28 mouse cellular contexts compared by ENCODE assay signal in the genomic region with DNA sequence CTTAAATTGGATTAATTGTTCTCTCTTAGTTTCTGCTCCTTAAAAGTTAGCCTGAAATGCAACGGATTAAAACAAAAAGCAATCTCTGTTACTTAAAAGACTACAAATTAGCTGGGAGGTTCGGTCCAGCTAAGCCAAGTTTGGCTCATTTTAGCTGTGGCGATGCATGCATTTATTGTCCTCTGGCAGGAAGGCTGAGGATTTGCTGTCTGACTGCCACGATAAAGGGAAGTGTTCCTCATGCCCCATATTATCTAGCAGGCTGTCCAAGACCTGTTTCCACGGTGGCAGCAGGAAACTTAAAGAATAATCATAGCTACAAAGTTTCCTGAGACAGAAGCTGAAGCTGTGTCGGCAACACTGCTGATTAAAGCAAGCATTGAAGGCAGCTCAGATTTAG.
DNase-seq lines count a peak whose midpoint lies in the region; ATAC-seq lines count a peak whose summit lies in the region.
"Had no signal": no experiment of that assay in that cellular context is flagged by ENCODE, and none has a peak within 500 bp of the region (broad histone marks: within the 10 kb centered on the region; RNA-seq: fewer than 3 reads in every experiment).

No protein-coding gene starts in this region.

- H3K9me3 ChIP-seq in midbrain, embryonic 15.5 days, result no peaks in the 10 kb centered on the region
- no peaks in the 10 kb centered on the region for H3K9me3 ChIP-seq in midbrain, embryonic 10.5 days (replicated peaks)
- H3K9me3 ChIP-seq: embryonic facial prominence, embryonic 10.5 days; embryonic facial prominence, embryonic 15.5 days; forebrain, embryonic 13.5 days; heart, embryonic 13.5 days; intestine, embryonic 15.5 days; neural tube, embryonic 13.5 days had no signal

- WGBS in midbrain, embryonic 15.5 days, result 31% methylated on average over 6 of the region's 6 CpGs
- WGBS in midbrain, embryonic 10.5 days, result 71% methylated on average over 6 of the region's 6 CpGs

- no peak overlapping the region for H3K4me3 ChIP-seq in midbrain, embryonic 15.5 days
- H3K4me3 ChIP-seq in midbrain, embryonic 10.5 days, result no peak overlapping the region
- H3K4me3 ChIP-seq: embryonic facial prominence, embryonic 10.5 days; embryonic facial prominence, embryonic 15.5 days; forebrain, embryonic 13.5 days; heart, embryonic 13.5 days; intestine, embryonic 15.5 days; neural tube, embryonic 13.5 days had no signal

- H3K27ac ChIP-seq in midbrain, embryonic 15.5 days, result 0 out of 2 replicates have a peak overlapping the region, but pooled peaks have one; percentile 34
- no peak overlapping the region for H3K27ac ChIP-seq in midbrain, embryonic 10.5 days (replicated peaks)
- H3K27ac ChIP-seq: embryonic facial prominence, embryonic 10.5 days; embryonic facial prominence, embryonic 15.5 days; forebrain, embryonic 13.5 days; heart, embryonic 13.5 days; intestine, embryonic 15.5 days; liver, embryonic 14.5 days; neural tube, embryonic 13.5 days had no signal

- DNase-seq in cerebellum, adult 11-12 months, result peak; percentile 37
- DNase-seq in cerebellum, adult 11 months, result no peak
- DNase-seq in midbrain, embryonic 10.5 days (ENCODE audit: low spot score), result no peak
- DNase-seq in cerebellum, adult 9-10 months, result peak; percentile 64
- peak; percentile 23 for DNase-seq in retina, postnatal 1 day
- DNase-seq in ovary, postnatal 10 days (ENCODE audit: low spot score), result no peak
- DNase-seq: adrenal gland, postnatal 10 days; heart, postnatal 10 days; kidney, adult 2 months; kidney, postnatal 36 days; layer of hippocampus, postnatal 36 days; liver; lung, adult 2 months; lung, postnatal 10 days; spleen, adult 18-20 months; thymus, postnatal 14 days had no signal

- H3K36me3 ChIP-seq in midbrain, embryonic 15.5 days (replicated peaks), result no peaks in the 10 kb centered on the region
- no peaks in the 10 kb centered on the region for H3K36me3 ChIP-seq in midbrain, embryonic 10.5 days
- H3K36me3 ChIP-seq: embryonic facial prominence, embryonic 10.5 days; embryonic facial prominence, embryonic 15.5 days; G1E; heart, embryonic 13.5 days; intestine, embryonic 15.5 days; neural tube, embryonic 13.5 days had no signal

- 0 out of 2 replicates have a peak, but pooled peaks cover 3% of the 10 kb centered on the region for H3K4me1 ChIP-seq in midbrain, embryonic 15.5 days
- no peaks in the 10 kb centered on the region for H3K4me1 ChIP-seq in midbrain, embryonic 10.5 days
- H3K4me1 ChIP-seq: embryonic facial prominence, embryonic 10.5 days; embryonic facial prominence, embryonic 15.5 days; forebrain, embryonic 13.5 days; heart, embryonic 13.5 days; intestine, embryonic 15.5 days had no signal

- ATAC-seq in midbrain, embryonic 15.5 days (replicated peaks), result no peak
- no peak for ATAC-seq in erythroblast, adult 5-6 weeks (replicated peaks; ENCODE audit: low FRiP score, poor library complexity, severe bottlenecking)
- ATAC-seq: forebrain, embryonic 13.5 days; hindbrain, embryonic 16.5 days; intestine, embryonic 15.5 days; Patski had no signal

- H3K9ac ChIP-seq in midbrain, embryonic 15.5 days, result no peak overlapping the region
- H3K9ac ChIP-seq: embryonic facial prominence, embryonic 15.5 days; forebrain, embryonic 13.5 days; heart, embryonic 13.5 days; intestine, embryonic 15.5 days; liver, embryonic 14.5 days; neural tube, embryonic 13.5 days had no signal

- H3K27me3 ChIP-seq in midbrain, embryonic 15.5 days (replicated peaks), result no peaks in the 10 kb centered on the region
- H3K27me3 ChIP-seq in midbrain, embryonic 10.5 days (ENCODE audit: low read depth, poor library complexity, severe bottlenecking), result no peaks in the 10 kb centered on the region
- H3K27me3 ChIP-seq: embryonic facial prominence, embryonic 15.5 days; forebrain, embryonic 13.5 days; heart, embryonic 13.5 days; intestine, embryonic 15.5 days; neural tube, embryonic 13.5 days; Patski had no signal

- no peak overlapping the region for H3K4me2 ChIP-seq in midbrain, embryonic 15.5 days
- H3K4me2 ChIP-seq: embryonic facial prominence, embryonic 15.5 days; forebrain, embryonic 13.5 days; heart, embryonic 13.5 days; intestine, embryonic 15.5 days; neural tube, embryonic 13.5 days had no signal

Comparison
In these comparisons a context has a peak if more than half of its experiments do, and no peak if none do; other contexts are left out.
1. DNase-seq: peak in cerebellum, adult 11-12 months (single experiment), cerebellum, adult 9-10 months (single experiment) and retina, postnatal 1 day (single experiment); none in cerebellum, adult 11 months (single experiment), midbrain, embryonic 10.5 days (single experiment) and ovary, postnatal 10 days (single experiment).